6 mouse cellular contexts compared by ENCODE assay signal in genomic region chr9:103670592-103671113, GRCm38 (mm10).
DNase-seq lines count a peak whose midpoint lies in the region; ATAC-seq and TF ChIP-seq lines count a peak whose summit lies in the region.
"Not testable (repeated sequence)": the region's sequence is repeated elsewhere in the genome, so short reads cannot be mapped to it uniquely, and the experiment has no call there.

No protein-coding gene starts in this region.

- not testable (repeated sequence) for TF ChIP-seq CTCF in brain, embryonic 14.5 days (IDR thresholded peaks at IDR 0.05; ENCODE audit: borderline replicate concordance, extremely low read depth, insufficient read depth, insufficient read length)

- peak; percentile 30; the same call in 1 of the 2 replicates for ATAC-seq in granulocyte monocyte progenitor cell, adult 5-6 weeks (replicated peaks; ENCODE audit: poor library complexity, severe bottlenecking)
- 0 out of 2 replicates have a peak, but pooled peaks have one; percentile 31 for ATAC-seq in megakaryocyte progenitor cell, adult 5-6 weeks (replicated peaks; ENCODE audit: poor library complexity)

- TF ChIP-seq POLR2A in brain, embryonic 14.5 days (IDR thresholded peaks at IDR 0.05; ENCODE audit: borderline replicate concordance, extremely low read depth, insufficient read depth, insufficient read length, poor library complexity, severe bottlenecking), result not testable (repeated sequence)

- DNase-seq in 416B (ENCODE audit: low read depth) (peak; percentile 40), ES-CJ7 (ENCODE audit: low read depth, low spot score) (peak; percentile 17), R1 (ENCODE audit: low read depth, low spot score) (peak; percentile 60)
- DNase-seq in brain, embryonic 14.5 days (ENCODE audit: low read depth), result peak; percentile 41

Comparison
In these comparisons a context has a peak if more than half of its experiments do, and no peak if none do; other contexts are left out.
1. Peak in every context shown above with its lines: DNase-seq and ATAC-seq.